Mouse (Mus musculus) lung, postnatal 36 days (tissue): Measurements from ENCODE around the gene Mrtfb.

ENCODE experiments used
- DNase-seq: peaks from one replicate; pipeline ENCODE4 v3.0.0; 2022; ENCODE audit warnings: mixed read lengths

The Mrtfb gene

DNA sequence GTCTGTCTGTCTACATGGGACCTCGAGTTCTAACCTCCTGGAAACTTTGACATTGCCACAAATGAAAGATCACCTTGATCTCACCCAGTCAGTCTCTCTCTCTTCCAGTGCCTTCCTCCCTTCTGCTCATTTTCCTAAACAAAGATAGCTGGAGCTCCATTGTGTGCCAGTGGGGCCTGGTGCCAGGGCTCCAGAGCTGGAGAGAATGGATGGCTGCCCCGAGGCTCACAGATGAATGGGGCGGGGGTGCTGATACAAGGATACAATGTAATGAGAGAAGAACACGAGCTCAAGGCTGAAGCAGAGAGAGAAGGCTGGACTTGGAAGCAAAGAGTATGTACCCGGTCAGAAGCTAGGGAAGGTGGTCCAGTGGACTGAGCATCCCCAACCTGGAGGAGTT, 189.2 kb downstream of the Mrtfb start:
- DNase-seq: no peak

DNA sequence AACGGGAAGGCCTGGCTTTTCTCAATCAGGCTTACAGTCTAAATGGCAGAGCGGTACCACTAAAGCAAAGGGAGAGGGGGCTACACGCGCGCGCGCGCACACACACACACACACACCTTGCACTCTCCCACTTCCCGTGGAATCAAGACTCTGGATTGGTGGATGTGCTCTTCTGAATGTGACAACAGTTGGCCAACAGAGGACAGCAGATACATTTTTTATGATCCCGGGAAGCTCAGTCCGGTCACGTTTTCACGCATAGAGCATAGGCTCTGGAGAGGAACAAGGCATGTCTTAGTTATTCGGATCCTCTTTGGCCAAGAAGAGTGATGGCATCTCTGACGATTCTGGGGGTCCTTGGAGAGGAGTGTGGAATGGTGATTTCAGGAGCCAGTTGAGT, 190.2 kb downstream of the Mrtfb start:
- DNase-seq: no peak

DNA sequence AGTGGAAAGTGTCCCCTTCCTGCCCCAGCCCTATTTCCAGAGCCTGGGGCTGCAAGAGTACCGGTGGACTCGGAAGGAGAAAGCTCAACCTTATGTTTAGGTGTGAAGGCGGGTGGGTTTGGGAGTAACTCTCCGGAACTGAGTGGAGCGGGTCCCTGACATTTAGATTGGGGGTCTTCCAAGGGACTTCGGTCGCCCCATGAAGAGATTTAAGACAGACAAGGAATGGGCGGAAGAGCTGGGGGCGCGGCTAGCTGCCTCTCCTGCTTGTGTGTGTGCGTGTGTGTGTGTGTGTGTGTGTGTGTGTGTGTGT, 190.6 kb downstream of the Mrtfb start:
- no peak for DNase-seq

DNA sequence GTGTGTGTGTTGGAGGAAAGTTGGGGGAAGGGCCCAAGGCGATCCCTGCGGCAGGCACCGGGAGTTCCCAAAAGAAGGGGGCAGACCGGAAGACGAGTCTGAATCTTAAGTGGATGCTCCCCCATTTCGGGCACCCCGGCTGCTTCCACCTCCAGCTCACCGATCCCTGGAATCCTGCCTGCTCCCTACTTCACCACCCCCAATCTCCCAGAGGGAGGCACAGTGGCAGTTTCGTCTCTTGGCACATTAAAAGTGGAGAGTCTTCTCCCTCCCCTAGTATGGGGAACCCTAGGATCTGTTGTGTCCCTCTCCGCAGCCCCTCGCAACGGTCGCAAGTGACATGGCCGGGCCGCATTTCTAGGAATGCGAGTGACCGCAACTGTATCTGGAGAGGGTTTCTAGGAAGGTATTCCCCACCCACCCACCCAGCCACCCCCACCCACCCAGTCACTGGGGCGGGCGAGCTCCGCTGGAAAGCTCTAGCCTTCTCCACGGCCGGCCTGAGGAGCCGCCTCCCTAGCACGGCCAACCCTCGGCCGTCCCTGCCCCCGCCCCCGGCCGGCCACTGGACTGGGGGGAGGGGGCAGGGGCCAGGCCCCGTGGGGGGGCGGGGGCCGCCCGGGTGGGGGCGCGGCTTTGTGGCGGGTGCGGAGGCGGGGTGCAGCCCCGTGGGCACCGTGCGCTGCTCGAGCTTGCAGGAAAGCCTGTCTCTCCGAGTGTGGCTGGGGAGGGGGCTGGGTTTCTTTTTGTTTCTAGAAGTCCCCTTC, 191.2 kb downstream of the Mrtfb start:
- DNase-seq: peak; percentile 33

DNA sequence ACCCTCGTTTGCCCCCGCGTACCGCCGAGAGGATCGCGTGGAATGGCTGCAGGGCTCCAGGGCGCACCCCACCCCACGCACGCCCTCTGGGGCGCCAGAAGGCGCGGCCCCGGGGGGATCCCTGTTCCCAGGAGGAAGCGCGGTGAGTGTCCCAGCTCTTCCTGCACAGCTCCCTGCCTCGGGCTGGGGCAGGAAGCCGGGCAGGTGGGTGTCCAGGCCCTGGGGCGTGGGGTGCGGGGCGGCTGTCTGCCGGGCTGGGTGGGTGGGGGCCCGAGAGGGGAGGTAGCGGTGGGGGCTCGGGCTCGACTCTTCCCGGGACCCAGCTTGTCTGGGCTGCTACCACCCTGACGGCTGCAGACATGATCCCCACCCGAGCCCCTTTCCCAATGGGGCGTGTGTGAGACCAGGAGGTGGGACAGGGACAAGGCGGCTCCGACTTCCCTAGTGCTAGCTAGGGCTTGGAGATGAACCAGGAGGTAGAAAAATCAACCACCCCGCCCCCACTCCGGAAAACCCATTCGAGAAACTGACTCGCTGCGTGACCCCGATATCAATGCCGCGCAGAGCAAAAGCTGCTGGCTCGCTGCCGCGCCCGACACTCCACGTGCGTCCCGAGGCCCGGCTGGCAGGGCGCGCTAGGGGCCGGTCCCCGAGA, 191.9 kb downstream of the Mrtfb start:
- peak; percentile 29 for DNase-seq

DNA sequence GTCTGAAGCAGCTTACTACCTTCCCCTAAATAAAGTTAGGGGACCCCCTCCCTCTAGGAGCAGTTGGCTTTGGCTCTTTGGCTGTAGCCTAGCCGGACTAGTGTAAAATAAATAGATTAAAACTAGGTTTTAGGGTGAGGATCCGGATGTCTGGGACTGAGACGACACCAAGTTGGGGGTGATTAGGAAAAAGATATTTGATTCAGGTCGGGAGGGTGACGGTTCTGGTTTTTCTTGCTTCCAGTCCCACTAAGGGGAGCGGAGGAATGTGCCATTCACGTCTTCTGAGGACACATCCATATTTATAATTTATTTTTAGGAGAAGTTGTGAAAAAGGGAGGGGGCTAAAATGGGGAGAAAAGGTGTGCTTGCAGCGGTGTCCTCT, 192.4 kb downstream of the Mrtfb start:
- DNase-seq: no peak

DNA sequence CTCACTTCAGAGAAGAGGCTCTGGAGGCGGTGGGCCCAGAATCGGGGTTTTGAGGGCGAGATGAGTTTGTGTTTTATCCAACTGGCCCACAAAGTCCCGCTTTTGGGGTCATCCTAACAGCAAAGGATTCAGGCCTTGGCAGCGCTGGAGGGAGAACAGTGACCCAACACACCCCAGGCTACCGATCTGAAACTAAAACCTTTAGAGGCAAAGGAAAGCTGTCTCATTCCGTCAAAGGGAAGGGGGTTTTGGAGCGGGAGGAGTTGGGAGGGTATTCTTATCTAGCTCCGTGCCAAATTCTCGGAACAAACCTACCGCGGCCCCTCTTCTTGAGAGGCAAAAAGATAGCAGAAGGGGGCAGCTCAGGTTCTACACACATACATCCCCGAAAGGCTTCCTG, 193.2 kb downstream of the Mrtfb start:
- no peak for DNase-seq

DNA sequence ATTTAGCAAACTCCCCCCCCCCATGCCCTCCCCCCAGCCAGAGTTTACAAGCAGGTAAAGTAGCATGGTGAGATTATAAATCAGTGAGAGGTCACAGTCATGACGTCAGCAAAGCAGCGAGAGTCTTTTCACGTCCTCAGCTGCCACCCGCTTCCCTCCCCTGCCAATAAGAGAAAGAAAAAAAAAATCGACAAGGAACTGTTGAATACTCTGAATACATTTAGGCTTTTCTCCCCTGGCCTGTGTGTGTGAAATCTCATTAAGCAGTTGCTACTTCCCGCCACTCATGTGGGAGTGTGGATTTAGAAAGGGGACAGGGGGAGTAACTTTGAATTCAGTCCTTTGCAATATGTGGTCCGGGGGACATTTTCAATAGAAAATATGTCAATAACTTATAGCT, 194.6 kb downstream of the Mrtfb start:
- DNase-seq: no peak

DNA sequence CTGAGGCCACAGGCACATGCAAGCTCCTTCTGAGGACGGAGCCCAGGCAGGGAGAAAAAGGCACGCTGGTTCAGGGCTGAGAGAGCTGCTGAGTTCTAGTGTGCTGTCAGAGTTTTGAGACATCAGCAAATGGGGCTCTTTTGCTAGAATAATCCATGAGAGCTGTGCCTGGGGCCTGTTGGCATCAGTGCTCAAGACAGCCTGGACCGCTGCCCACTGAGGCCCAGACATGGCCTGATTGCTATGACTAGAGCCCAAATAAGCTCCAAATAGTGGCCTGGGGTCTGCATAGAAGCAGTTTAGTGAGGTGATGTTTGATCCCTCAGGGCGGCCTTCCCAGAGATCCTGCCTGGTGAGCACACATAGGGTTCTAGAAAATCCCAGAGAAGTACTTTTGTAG, 195.7 kb downstream of the Mrtfb start:
- no peak for DNase-seq

DNA sequence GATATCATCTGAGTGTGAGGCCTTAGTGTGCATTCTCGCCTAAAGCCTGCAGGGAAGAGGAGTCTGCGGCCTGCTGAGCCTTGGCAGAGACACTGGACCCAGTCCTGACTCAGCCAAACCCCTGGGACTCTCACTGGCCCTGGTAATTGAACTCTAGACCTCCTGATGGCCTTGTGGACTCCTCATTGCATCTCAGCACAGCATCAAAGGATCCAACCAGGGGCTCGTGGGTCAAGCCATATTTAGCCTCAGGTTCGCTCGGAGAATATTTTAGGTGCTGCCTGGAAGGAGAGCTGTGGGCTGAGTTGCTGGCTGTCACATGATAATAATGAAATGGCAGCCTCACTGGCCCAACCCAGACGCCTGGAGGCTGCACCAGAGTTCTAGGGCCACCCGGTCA, 196.4 kb downstream of the Mrtfb start:
- no peak for DNase-seq

DNA sequence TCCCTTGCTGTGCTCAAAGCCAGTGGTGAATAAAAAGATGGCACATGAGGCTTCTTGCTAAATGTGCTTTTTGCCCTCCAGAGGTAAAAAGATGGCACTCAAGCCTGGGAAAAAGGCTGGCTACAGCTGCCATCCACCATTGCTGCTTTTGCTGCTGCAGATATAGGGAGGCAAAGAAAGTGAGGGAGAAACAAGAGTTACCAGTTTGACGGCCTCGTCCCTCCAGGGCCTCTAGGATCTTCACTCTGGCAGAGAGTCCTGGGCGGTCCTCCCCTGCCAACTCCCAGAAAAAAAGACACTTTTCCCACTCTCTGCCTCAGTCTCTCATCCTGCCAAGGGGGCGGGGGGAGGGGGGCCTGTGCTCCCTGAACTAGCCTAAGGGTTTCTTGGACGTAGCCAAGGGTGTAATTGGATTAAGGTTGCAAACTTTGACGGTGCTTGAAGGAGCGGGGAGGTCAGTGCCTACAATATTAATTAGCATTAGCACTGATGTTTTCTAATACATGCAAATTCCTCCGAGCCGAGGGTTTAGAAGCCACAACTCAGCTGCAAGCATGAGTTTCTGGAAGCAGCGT, 197.8 kb downstream of the Mrtfb start:
- no peak for DNase-seq

DNA sequence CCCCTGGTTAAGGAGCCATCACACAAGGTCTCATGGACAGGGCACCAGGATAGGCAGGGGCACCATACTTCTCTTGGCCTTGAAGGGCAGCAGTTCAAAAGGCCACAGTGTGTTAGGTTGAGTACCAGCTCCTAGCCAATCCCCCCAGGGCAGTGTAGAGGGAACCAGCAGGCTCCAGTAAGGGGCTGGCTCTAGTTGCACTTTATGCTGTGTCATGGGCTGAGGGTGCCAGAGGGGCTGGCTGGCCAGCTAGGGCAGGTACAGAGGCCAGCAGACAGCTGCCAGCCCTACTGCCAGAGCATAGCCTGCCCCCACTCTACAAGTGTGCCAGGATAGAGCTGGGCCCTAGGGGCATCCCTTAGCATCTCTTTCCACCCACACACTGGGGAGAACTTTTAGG, 199.3 kb downstream of the Mrtfb start:
- no peak for DNase-seq

DNA sequence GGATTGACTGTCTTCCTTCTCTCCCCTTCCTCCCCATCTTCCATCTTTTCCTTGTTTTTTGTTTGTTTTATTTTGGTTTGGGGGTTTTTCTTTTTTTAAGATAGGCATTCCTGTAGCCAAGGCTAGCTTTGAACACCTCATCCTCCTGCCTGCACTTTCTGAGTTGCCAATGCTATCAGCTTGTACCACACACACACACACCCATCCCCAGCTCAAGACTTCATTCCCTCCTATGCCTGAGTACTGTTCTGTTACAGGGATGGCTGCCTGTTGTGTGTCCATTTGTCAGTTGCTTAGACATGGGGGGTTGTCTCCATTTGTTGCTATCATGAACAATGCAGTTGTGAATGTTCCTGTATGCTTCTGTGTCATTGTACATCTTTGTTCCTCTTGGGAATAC, 202.3 kb downstream of the Mrtfb start:
- no peak for DNase-seq

DNA sequence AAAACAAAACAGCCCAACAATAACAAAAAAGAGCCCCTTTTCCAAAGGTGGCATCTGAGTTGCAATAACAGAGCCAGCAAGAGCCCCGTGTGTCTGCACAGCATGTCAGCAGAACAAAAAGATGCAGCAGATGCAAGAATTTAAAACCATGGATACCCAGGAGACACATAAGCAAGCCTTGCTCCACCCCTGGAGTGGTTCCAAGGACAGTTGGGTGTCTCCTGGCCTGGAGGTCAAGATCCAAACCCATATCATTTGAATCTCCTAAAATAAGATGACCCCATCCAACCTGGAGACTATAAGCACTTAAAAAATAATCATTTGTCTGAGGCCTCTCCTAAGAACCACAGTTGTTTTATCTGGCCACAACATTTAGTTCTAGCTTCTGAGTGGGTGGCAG, 203.8 kb downstream of the Mrtfb start:
- no peak for DNase-seq

DNA sequence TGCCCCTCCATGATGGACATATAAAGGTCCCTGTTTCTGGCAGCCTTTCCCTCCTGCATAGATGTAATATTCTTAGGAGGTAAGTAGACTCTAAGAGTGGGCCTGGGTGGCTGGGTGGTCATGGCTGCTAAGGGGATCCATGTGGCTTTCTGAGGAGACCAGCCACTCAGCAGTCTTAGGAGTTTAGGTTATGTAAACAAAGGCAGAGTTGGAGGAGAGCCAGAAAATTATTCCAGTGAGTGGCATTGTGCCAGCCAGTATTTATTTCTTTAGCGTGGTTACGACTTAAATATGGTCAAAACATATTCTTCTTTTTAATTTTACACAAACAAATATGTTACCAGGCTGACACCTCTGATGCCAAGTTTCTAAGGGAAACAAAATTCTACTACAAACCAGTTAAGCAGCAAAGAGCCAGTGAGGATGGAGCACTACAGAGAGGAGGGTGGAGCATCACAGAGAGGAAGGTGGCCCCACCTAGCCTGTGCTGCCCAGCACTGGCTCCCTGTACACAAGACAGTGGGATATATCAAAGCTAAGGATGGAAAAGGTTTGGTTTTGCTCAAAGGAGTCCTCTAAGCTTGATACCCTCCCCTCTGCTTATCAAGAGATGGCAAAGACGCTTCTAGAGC, 204.6 kb downstream of the Mrtfb start:
- DNase-seq: peak; percentile 14

DNA sequence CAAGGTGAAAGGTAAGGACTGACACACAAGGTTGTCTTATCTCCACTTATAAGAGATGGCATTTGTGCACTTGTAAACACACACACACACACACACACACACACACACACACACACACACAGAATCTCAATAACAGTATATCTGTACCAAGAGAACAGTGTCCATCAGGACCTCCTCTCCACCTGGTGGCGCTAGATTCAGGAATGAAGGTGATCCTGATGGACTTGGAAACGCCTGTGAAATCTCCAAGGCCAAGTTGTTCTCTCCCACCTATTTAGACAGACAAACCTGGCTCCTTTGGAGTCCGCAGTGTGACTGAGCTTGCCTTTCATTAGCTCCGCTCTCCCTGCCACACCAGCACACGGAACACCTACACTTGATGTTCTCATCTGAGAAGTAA, 208.4 kb downstream of the Mrtfb start:
- no peak for DNase-seq
